Comparison of ENCODE assay signal across 28 mouse cellular contexts in the genomic region with DNA sequence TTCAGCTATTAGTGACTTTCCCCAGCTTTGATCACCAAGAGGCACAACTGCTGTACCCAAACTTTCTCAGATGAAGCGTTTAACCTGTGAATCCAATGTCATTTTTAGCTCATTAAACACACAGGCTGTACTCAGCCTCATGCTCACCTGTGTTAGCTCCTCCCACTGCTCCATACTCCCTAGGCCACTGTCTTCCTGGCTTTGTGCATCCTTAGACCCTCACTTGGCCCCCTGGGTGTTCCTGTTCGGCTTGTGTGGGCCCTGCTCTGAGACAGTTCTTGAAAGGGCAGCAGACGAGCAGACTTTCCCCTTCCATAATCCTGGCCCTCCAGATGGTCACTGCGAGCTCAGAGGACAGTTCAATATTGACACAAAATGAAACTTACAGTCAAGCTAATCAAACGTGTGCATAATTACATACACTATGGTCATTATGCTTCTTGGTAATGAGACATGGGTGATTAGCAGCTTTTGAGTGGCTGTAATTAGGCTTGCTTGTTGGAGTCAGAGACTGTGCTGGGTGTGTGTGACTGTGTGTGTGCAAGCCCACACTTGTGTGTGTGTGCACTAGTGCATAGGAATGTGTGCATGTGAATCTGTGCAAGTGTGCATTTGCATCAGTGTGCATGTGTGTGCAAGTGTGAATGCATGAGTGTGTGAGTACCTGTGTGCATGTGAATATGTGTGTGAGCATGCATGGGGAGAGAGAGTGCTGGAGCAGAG. TPM values are rescaled to one million over a fixed set of nuclear protein-coding genes. Genes with fewer than 3 reads are reported as not detected.
DNase-seq lines count a peak whose midpoint lies in the region; ATAC-seq and TF ChIP-seq lines count a peak whose summit lies in the region.
"Had no signal": no experiment of that assay in that cellular context is flagged by ENCODE, and none has a peak within 500 bp of the region (broad histone marks: within the 10 kb centered on the region; RNA-seq: fewer than 3 reads in every experiment).

No protein-coding gene starts in this region.

- H3K4me1 ChIP-seq in heart, embryonic 10.5 days, result no peaks in the 10 kb centered on the region
- no peaks in the 10 kb centered on the region for H3K4me1 ChIP-seq in heart, embryonic 11.5 days (ENCODE audit: control insufficient read depth, insufficient read depth, low read length)
- H3K4me1 ChIP-seq in hindbrain, embryonic 16.5 days (ENCODE audit: control insufficient read depth, insufficient read depth, low read depth, low read length), result no peaks in the 10 kb centered on the region
- no peaks in the 10 kb centered on the region for H3K4me1 ChIP-seq in hindbrain, postnatal 0 days (ENCODE audit: insufficient read depth, low read length)
- H3K4me1 ChIP-seq: embryonic facial prominence, embryonic 15.5 days; forebrain, embryonic 12.5 days; heart, embryonic 13.5 days had no signal

- no peaks in the 10 kb centered on the region for H3K27me3 ChIP-seq in heart, embryonic 10.5 days (ENCODE audit: insufficient read depth, poor library complexity, severe bottlenecking)
- no peaks in the 10 kb centered on the region for H3K27me3 ChIP-seq in heart, embryonic 11.5 days (ENCODE audit: control insufficient read depth, insufficient read depth, low read length)
- H3K27me3 ChIP-seq in hindbrain, embryonic 16.5 days (replicated peaks; ENCODE audit: control insufficient read depth, insufficient read depth, low read length), result no peaks in the 10 kb centered on the region
- no peaks in the 10 kb centered on the region for H3K27me3 ChIP-seq in hindbrain, postnatal 0 days (ENCODE audit: insufficient read depth, low read length)
- H3K27me3 ChIP-seq: CH12.LX; embryonic facial prominence, embryonic 15.5 days; forebrain, embryonic 12.5 days; heart, embryonic 13.5 days; Patski had no signal

- H3K9me3 ChIP-seq in heart, embryonic 10.5 days, result no peaks in the 10 kb centered on the region
- no peaks in the 10 kb centered on the region for H3K9me3 ChIP-seq in heart, embryonic 11.5 days (replicated peaks; ENCODE audit: control insufficient read depth, low read length)
- H3K9me3 ChIP-seq in hindbrain, embryonic 16.5 days (ENCODE audit: control insufficient read depth, low read length), result no peaks in the 10 kb centered on the region
- no peaks in the 10 kb centered on the region for H3K9me3 ChIP-seq in hindbrain, postnatal 0 days (ENCODE audit: low read length)
- H3K9me3 ChIP-seq: embryonic facial prominence, embryonic 15.5 days; forebrain, embryonic 12.5 days; heart, embryonic 13.5 days had no signal

- no peak overlapping the region for H3K9ac ChIP-seq in heart, embryonic 11.5 days (ENCODE audit: low read depth, low read length)
- H3K9ac ChIP-seq in hindbrain, embryonic 16.5 days (ENCODE audit: low read depth, low read length), result no peak overlapping the region
- no peak overlapping the region for H3K9ac ChIP-seq in hindbrain, postnatal 0 days (replicated peaks; ENCODE audit: low read length)
- H3K9ac ChIP-seq: embryonic facial prominence, embryonic 15.5 days; forebrain, embryonic 12.5 days; heart, embryonic 13.5 days had no signal

- H3K27ac ChIP-seq in heart, embryonic 10.5 days, result no peak overlapping the region
- no peak overlapping the region for H3K27ac ChIP-seq in heart, embryonic 11.5 days (ENCODE audit: low read depth, low read length)
- H3K27ac ChIP-seq in hindbrain, embryonic 16.5 days (ENCODE audit: low read depth, low read length), result no peak overlapping the region
- no peak overlapping the region for H3K27ac ChIP-seq in hindbrain, postnatal 0 days
- H3K27ac ChIP-seq: embryonic facial prominence, embryonic 15.5 days; forebrain, embryonic 12.5 days; heart, adult 2 months; heart, embryonic 13.5 days had no signal

- DNase-seq in heart, embryonic 10.5 days (ENCODE audit: low spot score), result peak; percentile 47
- no peak for DNase-seq in hindbrain, postnatal 0 days (ENCODE audit: low spot score)
- peak; percentile 51 for DNase-seq in retina, postnatal 1 day
- DNase-seq in retina, embryonic 14.5 days (ENCODE audit: low spot score), result no peak
- DNase-seq in ovary, postnatal 14 days (ENCODE audit: low spot score), result no peak
- DNase-seq: adrenal gland, postnatal 14 days; cerebellum, adult 18-20 months; cerebellum, adult 9-11 months; cerebellum, postnatal 36 days; gastrocnemius, postnatal 10 days; heart, adult 2 months; heart, postnatal 4 days had no signal

- no peak for ATAC-seq in heart, embryonic 11.5 days (replicated peaks; ENCODE audit: insufficient number of reproducible peaks, low FRiP score, low TSS enrichment)
- ATAC-seq in hindbrain, embryonic 16.5 days, result 0 out of 2 replicates have a peak, but pooled peaks have one; percentile 27
- ATAC-seq in hindbrain, postnatal 0 days, result no peak
- ATAC-seq: activated CD4-positive, CD25-positive, alpha-beta regulatory T cell, adult 4 months; forebrain, embryonic 16.5 days; inflammation-experienced regulatory T-cells, adult 6 months; intestine, postnatal 0 days; Patski had no signal

- TF ChIP-seq CTCF in hindbrain, postnatal 0 days (IDR thresholded peaks at IDR 0.05; ENCODE audit: low read depth), result no peak

- no peak overlapping the region for H3K4me2 ChIP-seq in heart, embryonic 11.5 days
- no peak overlapping the region for H3K4me2 ChIP-seq in hindbrain, embryonic 16.5 days (ENCODE audit: low read length)
- no peak overlapping the region for H3K4me2 ChIP-seq in hindbrain, postnatal 0 days (ENCODE audit: low read depth, low read length)
- H3K4me2 ChIP-seq: embryonic facial prominence, embryonic 15.5 days; forebrain, embryonic 12.5 days; heart, embryonic 13.5 days had no signal

- H3K36me3 ChIP-seq in heart, embryonic 10.5 days, result no peaks in the 10 kb centered on the region
- no peaks in the 10 kb centered on the region for H3K36me3 ChIP-seq in heart, embryonic 11.5 days (ENCODE audit: control insufficient read depth, insufficient read depth, low read length)
- no peaks in the 10 kb centered on the region for H3K36me3 ChIP-seq in hindbrain, embryonic 16.5 days (ENCODE audit: control insufficient read depth, insufficient read depth, low read length)
- no peaks in the 10 kb centered on the region for H3K36me3 ChIP-seq in hindbrain, postnatal 0 days (ENCODE audit: insufficient read depth, low read length)
- H3K36me3 ChIP-seq: embryonic facial prominence, embryonic 15.5 days; forebrain, embryonic 12.5 days; heart, embryonic 13.5 days had no signal

- WGBS in heart, embryonic 10.5 days, result 74% methylated on average over 5 of the region's 5 CpGs
- 65% methylated on average over 5 of the region's 5 CpGs for WGBS in heart, embryonic 11.5 days (ENCODE audit: insufficient replicate concordance)
- WGBS in hindbrain, embryonic 16.5 days, result 55% methylated on average over 5 of the region's 5 CpGs
- 53% methylated on average over 5 of the region's 5 CpGs for WGBS in hindbrain, postnatal 0 days

- H3K4me3 ChIP-seq in heart, embryonic 10.5 days, result no peak overlapping the region
- H3K4me3 ChIP-seq in heart, embryonic 11.5 days (ENCODE audit: low read depth, low read length), result no peak overlapping the region
- no peak overlapping the region for H3K4me3 ChIP-seq in hindbrain, embryonic 16.5 days (ENCODE audit: low read length)
- no peak overlapping the region for H3K4me3 ChIP-seq in hindbrain, postnatal 0 days (ENCODE audit: low read length)
- H3K4me3 ChIP-seq: embryonic facial prominence, embryonic 15.5 days; erythroblast, embryonic 14.5 days; forebrain, embryonic 12.5 days; heart, adult 2 months; heart, embryonic 13.5 days had no signal

RNA-seq across cellular contexts. Expression of gene Gm10220, which starts 50.6 kb away (rescaled TPM):
- polyA plus RNA-seq in heart, embryonic 10.5 days (2016; fragmentation: Nextera tagmentation; extraction: Ambion mirVana), result not detected in 2 replicates
- not detected in 2 replicates for polyA plus RNA-seq in heart, embryonic 11.5 days (2014; fragmentation: Nextera tagmentation; extraction: Ambion mirVana)
- 0.12 and 0.15 TPM in 2 replicates for polyA plus RNA-seq in hindbrain, embryonic 16.5 days (2015; fragmentation: Nextera tagmentation; extraction: Ambion mirVana)
- total RNA-seq in hindbrain, postnatal 0 days (2014; rRNA removed), result not detected in 2 replicates
- 0.11 and 0.13 TPM in 2 replicates for polyA plus RNA-seq in hindbrain, postnatal 0 days (2015; fragmentation: Nextera tagmentation; extraction: Ambion mirVana)
- total RNA-seq: adrenal gland, adult 18-20 months; adrenal gland, postnatal 14 days; CH12.LX; gastrocnemius, postnatal 10 days; gastrocnemius, postnatal 4 days; heart, adult 2 months; heart, postnatal 4 days had no signal
- polyA plus RNA-seq: activated CD4-positive, CD25-positive, alpha-beta regulatory T cell, adult 4 months; erythroblast, embryonic 14.5 days; forebrain, embryonic 12.5 days; forebrain, embryonic 16.5 days; frontal cortex, adult 2 months; heart, adult 2 months; heart, postnatal 0 days; inflammation-experienced regulatory T-cells, adult 6 months; intestine, postnatal 0 days; Patski had no signal

Comparison
In these comparisons a context has a peak if more than half of its experiments do, and no peak if none do; other contexts are left out.
1. DNase-seq: peak in heart, embryonic 10.5 days (single experiment) and retina, postnatal 1 day (single experiment); none in hindbrain, postnatal 0 days (single experiment), retina, embryonic 14.5 days (single experiment) and ovary, postnatal 14 days (single experiment).